Mouse (Mus musculus) inflammation-experienced regulatory T-cells, adult 6 months (primary cell): ENCODE measurements around the gene Apod. TPM values are rescaled to one million over a fixed set of nuclear protein-coding genes. Genes with fewer than 3 reads are reported as not detected.

Source experiments
- ATAC-seq: one replicate; pipeline ENCODE4 v1.8.0; 2017
- polyA plus RNA-seq, 3 experiments: library from polyadenylated mRNA; unstranded; fragments of 100-300 nt; shearing (Covaris generic); gene quantifications; one replicate each; pipeline ENCODE4 v1.2.1; 2017

Gene Apod
- polyA plus RNA-seq, 3 experiments from 2014 or later: 0.27 TPM; not detected in 2

GRCm38 (mm10) chr16:31278581-31278980 lies 36.0 kb downstream of the Apod start:
- no peak for ATAC-seq

GRCm38 (mm10) chr16:31278081-31278480 lies 36.5 kb downstream of the Apod start:
- no peak for ATAC-seq

DNA sequence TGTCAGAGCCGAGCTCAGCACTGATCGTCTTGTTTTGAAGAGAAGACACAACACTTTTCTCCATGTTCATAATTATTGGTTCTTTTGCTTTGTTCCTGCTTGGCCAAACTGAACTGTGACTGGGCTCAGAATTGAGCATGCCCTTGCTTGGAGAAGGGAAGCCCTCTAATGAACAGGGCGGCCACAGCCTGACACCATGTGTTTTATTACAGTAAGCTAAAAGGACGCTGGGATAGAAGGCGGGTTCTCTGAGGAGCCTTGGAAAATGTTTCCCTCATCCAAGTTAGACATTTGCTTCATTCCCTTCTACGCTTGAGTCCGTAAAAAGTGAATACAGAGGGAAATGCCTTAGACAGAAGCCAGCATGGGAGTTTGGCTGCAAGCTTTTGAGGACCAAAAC lies 37.6 kb downstream of the Apod start:
- no peak for ATAC-seq

DNA sequence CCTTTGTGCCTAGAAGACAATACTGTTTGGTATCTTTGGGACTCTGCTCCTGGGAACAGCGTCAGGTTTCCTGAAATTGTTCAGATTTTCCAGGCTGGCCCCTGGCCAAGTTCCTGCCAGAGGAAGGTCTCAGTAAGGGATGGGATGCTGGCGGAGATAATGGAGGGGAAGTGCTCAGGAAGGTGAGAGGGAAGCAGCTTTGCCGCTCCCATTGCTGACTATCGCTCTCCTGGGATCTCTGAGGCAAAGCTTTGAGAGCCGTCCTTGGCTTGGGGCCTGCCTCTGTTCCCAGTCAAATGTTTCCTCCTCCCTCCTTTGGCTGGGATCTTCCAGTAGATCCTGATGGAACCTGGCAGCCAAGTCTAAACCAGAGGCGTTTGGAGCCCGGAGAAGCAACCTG lies 38.1 kb downstream of the Apod start:
- no peak for ATAC-seq

GRCm38 (mm10) chr16:31274674-31275460 lies 39.7 kb downstream of the Apod start, which contains the start of gene Ppp1r2:
TSS of gene Ppp1r2 (minus strand) at chr16:31275277.
- peak; percentile 95 for ATAC-seq

DNA sequence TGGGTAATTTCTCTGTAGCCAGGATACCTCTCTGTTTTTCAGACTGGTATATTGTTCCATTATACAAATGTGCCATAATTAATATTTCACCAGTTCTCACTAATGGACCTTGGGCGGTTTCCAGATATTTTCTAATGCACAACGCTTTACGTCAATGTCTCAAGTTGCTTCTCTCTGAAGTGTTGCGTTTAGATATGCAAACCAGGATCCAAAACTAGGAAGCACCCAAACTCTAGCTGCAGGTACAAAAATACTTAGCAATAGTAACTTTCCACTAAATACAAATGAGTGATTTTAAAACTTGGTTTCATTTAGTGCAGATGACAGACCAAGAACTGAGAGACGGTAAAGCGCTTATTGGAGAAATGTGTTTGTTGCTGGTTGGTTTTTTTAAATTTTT lies 40.5 kb downstream of the Apod start:
- no peak for ATAC-seq

DNA sequence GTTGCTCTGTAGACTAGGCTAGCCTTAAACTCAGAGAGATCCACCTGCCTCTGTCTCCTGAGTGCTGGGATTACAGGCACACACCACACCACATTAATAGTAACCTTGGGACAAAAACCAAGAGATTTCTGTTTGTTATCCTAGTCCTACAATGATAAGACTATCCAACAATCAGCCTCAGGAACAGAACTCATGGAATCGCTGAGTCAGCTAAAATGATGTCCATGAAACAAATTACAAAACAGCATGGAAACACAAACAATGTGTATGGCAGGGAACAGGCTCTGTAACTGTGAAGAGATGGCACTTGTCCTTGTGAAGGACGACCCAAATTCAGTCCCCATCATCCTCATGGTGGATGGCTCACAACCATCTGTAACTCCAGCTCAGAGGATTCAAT lies 47.9 kb downstream of the Apod start:
- no peak for ATAC-seq

- no peak for ATAC-seq
These were observed 58.5 kb downstream of the Apod start for GRCm38 (mm10) chr16:31256151-31256550.

DNA sequence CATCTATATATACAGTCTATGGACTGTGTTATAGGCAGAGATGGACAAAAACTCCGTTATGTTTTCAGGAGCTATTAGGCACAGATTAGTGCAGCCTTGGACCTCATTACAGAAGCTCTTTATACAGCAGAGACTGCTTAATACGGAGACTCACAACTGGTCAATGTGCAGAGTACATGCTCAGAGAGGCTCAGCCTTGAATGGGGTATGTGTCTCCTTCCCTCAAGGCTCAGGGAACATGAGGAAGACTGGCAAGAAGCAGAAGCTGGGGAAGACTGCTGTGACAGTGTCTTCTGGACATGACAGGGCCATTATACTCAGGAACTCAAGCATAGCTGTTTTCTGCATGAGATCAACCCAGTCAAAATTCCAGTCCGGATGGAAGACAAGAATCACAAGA lies 58.9 kb downstream of the Apod start:
- ATAC-seq: no peak

DNA sequence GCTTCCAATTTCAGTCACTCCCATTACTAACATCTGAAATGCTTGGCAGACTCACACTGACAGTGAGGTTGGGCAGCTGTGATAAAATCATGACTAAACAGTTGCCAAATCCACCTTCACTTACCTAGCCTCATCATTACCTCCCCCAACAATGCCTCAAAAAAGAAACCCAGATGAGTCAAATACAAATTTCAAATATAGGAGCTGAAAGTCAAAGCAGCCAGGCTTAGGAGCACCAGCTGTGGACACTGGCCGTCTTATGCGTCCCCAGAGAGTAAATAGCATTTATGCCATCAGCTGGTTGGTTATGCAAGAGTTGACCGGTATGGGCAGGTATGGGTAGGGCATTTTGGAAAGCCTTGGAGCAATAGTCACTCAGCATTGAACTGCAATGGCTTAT lies 65.2 kb downstream of the Apod start:
- no peak for ATAC-seq

- no peak for ATAC-seq
These were observed 65.9 kb downstream of the Apod start for GRCm38 (mm10) chr16:31248717-31249116.

GRCm38 (mm10) chr16:31247442-31247841 lies 67.2 kb downstream of the Apod start:
- no peak for ATAC-seq

Other genes with a start within 250 kb of the Apod start
- gene Xxylt1, start 233.4 kb downstream of the Apod start, polyA plus RNA-seq: 10 to 100 TPM in 2 of 3 experiments, 1 to 10 TPM in 1; 5.3 to 17.0 (median 16.5) TPM
- 10 to 100 TPM; 10.7 to 13.1 (median 11.1) TPM for gene Acap2, start 113.6 kb downstream of the Apod start, polyA plus RNA-seq
- 10 to 100 TPM; 11.7 to 25.1 (median 13.1) TPM for gene Ppp1r2, start 39.5 kb downstream of the Apod start, polyA plus RNA-seq
- gene Bdh1, start 107.5 kb upstream of the Apod start, polyA plus RNA-seq: 10 to 100 TPM; 19.1 to 22.4 (median 20.8) TPM